Mouse (Mus musculus) spleen, embryonic (tissue): Measurements from ENCODE around the gene Naa50.

Experiments
- CTCF ChIA-PET: fragments of 350-600 bp; sonication (Branson Sonifier 250); formaldehyde crosslinking; loops from one replicate; lab custom pipeline; 2022; lab: Charles Lee

The Naa50 gene

GRCm38 (mm10) chr16:44190968-44191367 lies 51.3 kb downstream of the Naa50 start:
- CTCF ChIA-PET, result no interaction called here

- CTCF ChIA-PET, result interaction anchor here (1.2 kb wide), 1 partner anchor 16 kb away, joined by 4 read pairs; no protein-coding TSS in a partner anchor
Measured at GRCm38 (mm10) chr16:44199066-44199703, 59.6 kb downstream of the Naa50 start.

GRCm38 (mm10) chr16:44200146-44200545 lies 60.5 kb downstream of the Naa50 start:
- CTCF ChIA-PET, result interaction anchor here (1.2 kb wide), 1 partner anchor 17 kb away, joined by 4 read pairs; no protein-coding TSS in a partner anchor

GRCm38 (mm10) chr16:44204331-44204730 lies 64.7 kb downstream of the Naa50 start:
- CTCF ChIA-PET, result no interaction called here

DNA sequence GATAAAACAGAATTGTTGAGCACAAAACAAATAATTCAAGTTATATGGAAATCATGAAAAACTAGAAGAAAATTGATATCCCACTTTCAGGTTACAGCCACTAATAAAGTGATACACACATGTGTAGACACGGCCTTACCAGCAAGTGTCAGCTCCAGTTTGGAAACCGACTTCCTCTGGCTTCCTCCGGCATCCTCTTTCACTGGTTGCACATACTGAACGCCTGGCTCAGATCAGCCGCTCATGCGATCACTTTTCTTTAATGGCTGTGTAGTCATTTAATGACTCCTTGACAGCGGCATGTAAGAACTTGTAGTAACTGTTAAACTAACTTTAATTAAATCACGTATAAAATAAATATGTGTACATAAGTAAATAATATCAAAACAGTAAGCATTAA lies 66.3 kb downstream of the Naa50 start:
- CTCF ChIA-PET, result interaction anchor here (0.7 kb wide), 1 partner anchor 344 kb away, joined by 4 read pairs; no protein-coding TSS in a partner anchor

GRCm38 (mm10) chr16:44210156-44211053 lies 70.8 kb downstream of the Naa50 start:
- CTCF ChIA-PET, result no interaction called here

- CTCF ChIA-PET, result interaction anchor here (0.7 kb wide), 1 partner anchor 104 kb away, joined by 3 read pairs; no protein-coding TSS in a partner anchor
Measured at GRCm38 (mm10) chr16:44211054-44211414, 71.4 kb downstream of the Naa50 start.

GRCm38 (mm10) chr16:44212703-44213102 lies 73.1 kb downstream of the Naa50 start:
- CTCF ChIA-PET, result interaction anchor here (0.5 kb wide), 1 partner anchor 97 kb away, joined by 3 read pairs; no protein-coding TSS in a partner anchor
